Mouse (Mus musculus) embryonic facial prominence, embryonic 14.5 days (tissue): ENCODE results near the gene Olfr48. TPM values are rescaled to one million over a fixed set of nuclear protein-coding genes. Genes with fewer than 3 reads are reported as not detected.

Experiments used
- polyA plus RNA-seq: library from polyadenylated mRNA; unstranded; fragments of >200 nt; fragmentation: Nextera tagmentation; extraction: Ambion mirVana; gene quantifications from 2 replicates; pipeline ENCODE4 v1.2.1, GENCODE M21; 2014

Gene Olfr48
- polyA plus RNA-seq, 1 experiment from 2014 or later: not detected

Other genes with a start within 250 kb of the Olfr48 start
- gene Olfr1247, start 234.1 kb downstream of the Olfr48 start, polyA plus RNA-seq: not detected in 2 replicates
- not detected in 2 replicates for gene Olfr1248, start 230.0 kb downstream of the Olfr48 start, polyA plus RNA-seq
- gene Olfr1249, start 213.2 kb downstream of the Olfr48 start, polyA plus RNA-seq: not detected in 2 replicates
- gene Olfr1250, start 186.7 kb downstream of the Olfr48 start, polyA plus RNA-seq: 0.04 TPM in 1 of 2 replicates, not detected in the other
- gene Olfr1251, start 176.3 kb downstream of the Olfr48 start, polyA plus RNA-seq: not detected in 2 replicates
- gene Olfr1252, start 123.2 kb downstream of the Olfr48 start, polyA plus RNA-seq: not detected in 2 replicates
- gene Olfr1253, start 91.1 kb downstream of the Olfr48 start, polyA plus RNA-seq: 0.06 and 0.21 TPM in 2 replicates
- gene Olfr1254, start 54.6 kb downstream of the Olfr48 start, polyA plus RNA-seq: not detected in 2 replicates
- gene Olfr1255, start 36.2 kb downstream of the Olfr48 start, polyA plus RNA-seq: not detected in 2 replicates
- gene Olfr1256, start 6.7 kb downstream of the Olfr48 start, polyA plus RNA-seq: not detected in 2 replicates
- not detected in 2 replicates for gene Olfr1257, start 30.2 kb upstream of the Olfr48 start, polyA plus RNA-seq
- 0.03 and 0.14 TPM in 2 replicates for gene Olfr1258, start 79.1 kb upstream of the Olfr48 start, polyA plus RNA-seq
- gene Olfr1259, start 100.5 kb upstream of the Olfr48 start, polyA plus RNA-seq: not detected in 2 replicates
- 0.10 and 0.33 TPM in 2 replicates for gene Olfr1260, start 126.1 kb upstream of the Olfr48 start, polyA plus RNA-seq
- gene Olfr1261, start 143.0 kb upstream of the Olfr48 start, polyA plus RNA-seq: not detected in 2 replicates
- gene Olfr1262, start 151.9 kb upstream of the Olfr48 start, polyA plus RNA-seq: not detected in 2 replicates
- not detected in 2 replicates for gene Olfr1263, start 163.9 kb upstream of the Olfr48 start, polyA plus RNA-seq
- 0.40 and 0.42 TPM in 2 replicates for gene Olfr1264, start 177.4 kb upstream of the Olfr48 start, polyA plus RNA-seq
- gene Olfr1265, start 187.1 kb upstream of the Olfr48 start, polyA plus RNA-seq: not detected in 2 replicates
- 0.08 TPM in 1 of 2 replicates, not detected in the other for gene Olfr140, start 215.4 kb upstream of the Olfr48 start, polyA plus RNA-seq